ENCODE assay signal across 11 mouse cellular contexts in the genomic region with DNA sequence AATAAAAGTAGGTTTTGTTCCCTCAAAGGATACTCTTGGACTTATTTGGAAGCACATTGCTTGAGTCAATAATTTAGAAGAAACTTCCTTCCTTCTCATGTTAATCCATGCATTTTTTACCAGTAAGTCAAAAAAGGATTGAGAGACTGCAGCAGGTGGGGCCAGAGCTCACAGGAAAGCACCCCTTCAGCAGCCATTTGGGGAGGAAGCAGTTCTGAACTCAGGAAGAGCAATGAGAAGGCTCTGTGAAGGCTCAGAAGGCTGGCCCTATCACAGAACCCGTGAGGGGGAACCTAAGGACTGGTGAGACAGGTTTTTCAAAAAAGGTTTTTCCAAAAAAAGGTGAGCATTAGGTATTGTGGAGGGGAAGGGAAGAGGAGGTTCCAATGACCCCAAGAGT.
"Had no signal": no experiment of that assay in that cellular context is flagged by ENCODE, and none has a peak within 500 bp of the region (broad histone marks: within the 10 kb centered on the region; RNA-seq: fewer than 3 reads in every experiment).

No protein-coding gene starts in this region.

- DNase-seq: gastrocnemius, adult 2 months; gastrocnemius, postnatal 10 days; gastrocnemius, postnatal 25 days; heart, adult 18-20 months; heart, postnatal 10 days; heart, postnatal 4 days; kidney, adult 18-20 months; kidney, adult 9 months; kidney, postnatal 14 days; kidney, postnatal 36 days; liver had no signal
